Mouse (Mus musculus): ENCODE data around the gene BC030867.
A peak's percentile ranks its signal among the peaks of the same experiment; 100 is the strongest.

BC030867 gene

DNA sequence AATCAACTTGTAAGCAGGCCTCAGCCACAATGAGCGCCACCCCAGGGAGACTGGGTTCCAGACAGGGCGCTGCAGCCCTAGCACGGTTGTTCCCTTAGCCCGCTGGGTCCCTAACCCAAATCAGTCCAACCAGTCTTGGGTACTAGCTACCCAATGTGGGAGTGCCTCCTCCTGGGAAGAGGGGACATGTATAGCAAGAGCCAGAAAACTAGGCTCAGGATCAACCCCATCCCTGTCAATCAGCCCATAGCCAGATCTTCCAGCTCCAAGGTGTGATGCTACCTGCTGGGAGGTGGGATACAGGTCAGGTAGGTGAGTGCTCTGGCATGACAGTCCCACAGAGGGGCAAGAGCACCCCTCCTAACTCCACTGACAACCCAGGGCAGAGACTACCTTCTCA is 41.5 kb downstream of the BC030867 start:
- DNase-seq (ENCODE audit: low read depth, low spot score): no peak

DNA sequence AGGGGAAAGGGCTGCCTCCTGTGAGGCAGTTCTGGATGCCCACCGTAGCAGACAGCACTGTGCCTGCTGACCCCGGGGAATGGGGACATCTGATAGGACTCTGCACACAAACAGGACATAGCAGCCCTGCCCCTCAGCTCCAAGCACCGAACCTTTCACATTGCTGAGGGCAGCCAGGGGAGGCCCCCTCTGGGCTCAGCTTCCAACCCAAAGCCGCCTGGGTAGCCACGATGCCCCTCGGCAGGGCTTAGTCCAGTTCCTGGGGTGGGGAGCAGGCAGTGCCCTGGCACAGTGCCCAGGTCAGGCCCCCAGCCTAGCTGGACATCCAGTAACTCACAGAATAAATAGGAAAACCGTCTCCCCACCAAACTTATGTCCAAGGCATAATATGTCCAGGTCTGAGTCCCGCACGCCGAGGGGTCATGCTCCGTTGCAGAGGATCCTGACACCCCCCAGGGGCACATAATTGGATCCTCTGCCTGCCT is 42.4 kb downstream of the BC030867 start:
- no peak for DNase-seq (ENCODE audit: low read depth, low spot score)

DNA sequence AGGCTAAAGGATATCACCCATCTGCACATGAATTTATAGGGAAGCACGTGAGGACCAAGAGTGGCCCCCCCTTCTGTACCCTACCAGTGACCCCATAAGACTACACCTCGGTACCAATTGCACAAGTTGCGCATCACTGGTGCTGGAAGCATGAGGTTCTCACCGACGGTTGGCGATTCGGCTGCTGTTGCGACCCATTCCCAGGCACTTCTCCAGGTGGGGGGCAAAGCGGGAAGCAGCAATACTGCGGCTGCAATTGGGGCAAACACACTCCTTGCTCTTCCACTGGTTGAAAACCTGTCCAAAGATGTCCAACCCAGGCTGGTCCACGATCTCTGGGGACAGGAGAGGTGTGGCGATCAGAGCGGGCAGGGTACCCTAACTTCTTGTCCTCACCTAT is 45.3 kb downstream of the BC030867 start:
- no peak for DNase-seq (ENCODE audit: low read depth, low spot score)

DNA sequence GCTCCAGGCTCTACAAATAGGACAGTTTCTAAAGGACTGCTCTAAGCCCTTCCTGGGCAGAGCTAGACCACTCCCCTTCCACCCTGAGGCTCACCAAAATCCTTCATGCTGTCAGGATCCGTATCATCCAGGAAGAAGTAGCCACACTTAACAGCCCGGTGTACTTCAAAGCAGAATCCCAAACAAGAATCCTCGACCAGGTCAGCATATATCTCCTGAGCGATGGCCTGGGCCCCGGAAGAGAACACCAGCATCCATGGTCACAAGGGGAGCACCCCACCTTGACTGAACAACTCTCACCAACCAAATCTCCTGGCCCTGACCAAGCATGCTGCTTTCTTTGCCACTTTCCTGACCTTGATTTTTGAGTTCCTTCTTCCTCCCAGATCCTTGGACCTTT is 45.7 kb downstream of the BC030867 start:
- no peak for DNase-seq (ENCODE audit: low read depth, low spot score)

DNA sequence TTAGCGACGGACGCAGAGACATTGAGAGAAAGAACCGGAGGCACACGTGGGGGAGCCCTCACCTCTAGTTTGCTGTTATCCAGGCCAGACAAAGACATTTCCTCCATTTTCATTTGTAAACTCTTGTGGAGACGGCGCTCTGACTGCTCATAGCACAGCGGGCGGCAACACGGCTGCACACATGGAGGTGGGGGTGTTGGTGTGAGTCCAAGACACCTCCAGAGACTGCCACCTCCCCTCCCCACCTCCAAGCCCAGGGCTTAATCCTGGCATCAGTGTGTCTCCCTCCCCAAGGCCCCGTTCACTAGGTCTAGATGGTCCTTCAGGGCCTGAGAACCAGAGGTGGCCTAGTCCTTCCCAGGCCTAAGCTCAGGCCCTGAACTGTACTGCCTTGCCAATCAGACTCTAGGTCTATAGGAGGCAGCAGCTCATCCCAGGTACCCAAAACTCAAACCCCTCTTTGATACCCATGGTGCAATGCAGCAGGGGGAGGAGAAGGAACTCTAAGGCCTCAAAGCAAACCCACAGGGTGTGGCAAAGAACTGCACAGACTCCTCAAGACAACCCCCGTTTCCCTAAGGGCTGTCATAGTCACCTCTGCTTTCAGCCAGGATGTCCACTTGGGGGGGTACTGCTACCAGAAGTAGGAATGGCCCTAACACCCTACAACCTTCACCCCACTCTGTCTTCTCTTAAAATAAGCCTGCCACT is 46.4 kb downstream of the BC030867 start:
- DNase-seq (ENCODE audit: low read depth, low spot score): peak; percentile 79

DNA sequence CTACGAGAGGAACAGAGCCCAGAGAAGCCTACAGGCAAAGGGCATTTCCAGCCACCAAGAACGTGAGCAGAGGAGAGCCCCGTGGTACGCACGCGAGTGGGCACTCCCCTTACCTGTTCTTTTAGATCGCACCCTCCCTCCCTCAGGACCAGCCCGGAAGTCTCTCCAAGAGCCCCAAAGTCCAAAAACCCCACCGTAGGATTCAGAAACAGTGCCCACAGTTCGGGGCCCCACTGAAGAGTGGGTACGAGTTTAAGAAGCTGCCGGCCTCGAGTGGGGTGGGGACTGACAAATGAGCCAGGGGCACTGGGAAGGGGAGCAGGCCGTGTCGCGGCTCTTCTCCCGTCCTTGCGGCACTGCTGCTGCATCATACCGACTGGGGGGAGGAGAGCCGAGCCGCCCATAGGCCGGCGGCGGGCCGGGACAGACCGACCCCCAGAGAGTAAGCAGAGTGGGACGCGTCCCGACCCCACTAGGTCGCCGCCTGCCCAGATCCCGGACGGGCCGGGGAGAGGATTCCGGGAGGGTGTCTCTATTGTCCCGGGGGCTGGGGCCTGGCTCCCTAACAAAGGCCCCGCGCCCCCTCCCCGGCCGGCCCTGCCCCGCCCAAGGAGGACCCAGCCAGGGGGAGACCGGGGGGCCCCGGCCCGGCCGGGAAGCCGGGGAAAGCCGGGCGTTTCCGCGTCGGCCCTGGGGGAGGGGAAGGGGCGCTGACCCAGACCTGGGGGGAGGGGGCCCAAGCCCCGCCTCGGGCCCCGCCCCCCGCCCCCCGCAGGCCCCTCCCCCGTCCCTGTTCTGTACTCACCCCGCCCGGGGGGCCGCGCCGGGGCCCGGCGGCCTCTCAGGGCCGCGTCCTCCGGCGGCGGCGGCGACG is 47.2 kb downstream of the BC030867 start:
- peak; percentile 68 for DNase-seq (ENCODE audit: low read depth, low spot score)

DNA sequence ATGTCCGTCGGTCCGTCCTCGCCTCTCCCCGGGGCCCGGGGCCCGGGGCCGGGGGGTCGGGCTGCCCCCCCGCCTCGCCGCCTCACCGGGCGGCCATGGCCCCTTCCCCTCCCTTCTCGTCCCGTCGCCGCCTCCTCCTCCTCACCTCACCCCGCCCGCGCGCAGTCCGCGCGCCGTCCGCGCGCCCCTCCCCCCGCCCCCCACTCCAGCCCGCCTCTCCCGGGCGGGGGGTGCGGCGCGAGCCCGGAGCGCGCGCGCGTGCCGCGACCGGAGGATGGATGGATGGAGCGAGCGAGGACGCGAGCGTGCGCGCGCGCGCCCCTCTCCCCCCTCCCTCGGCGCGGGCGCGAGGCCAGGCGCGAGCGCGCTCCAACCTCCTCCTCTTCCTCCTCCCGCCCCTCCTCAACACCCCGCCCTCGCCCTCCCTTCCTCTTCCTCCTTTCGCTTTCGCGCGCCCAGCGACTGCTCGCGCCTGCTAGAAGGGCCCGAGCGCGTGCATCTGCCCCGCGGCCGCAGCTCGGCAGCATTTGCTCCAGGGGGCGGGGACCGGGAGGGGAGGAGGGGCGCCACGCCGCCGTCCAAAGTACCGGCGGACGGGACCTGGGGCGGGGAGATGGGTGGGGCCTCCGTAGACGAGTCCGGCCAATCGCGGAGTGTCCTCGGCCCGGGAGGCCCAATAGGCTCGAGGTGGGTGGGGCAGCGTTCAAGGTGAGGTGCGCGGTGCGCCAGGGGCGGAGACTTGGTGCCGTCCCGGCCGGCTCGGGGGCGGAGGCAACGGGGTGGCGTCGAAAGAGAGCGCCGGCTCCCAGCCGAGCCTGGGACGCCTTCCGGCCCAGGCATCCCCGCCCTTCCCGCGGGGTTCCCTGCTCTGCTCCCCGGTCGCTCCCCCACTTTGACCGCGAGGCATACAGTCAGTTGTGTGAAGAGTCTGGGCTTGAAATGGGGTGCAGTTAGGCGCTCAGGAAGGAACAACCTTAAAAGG is 48.1 kb downstream of the BC030867 start, which contains the start of gene Atxn7l3:
Atxn7l3 (minus strand) TSS at position 141 of the 982 bp plus-strand sequence.
- DNase-seq (ENCODE audit: low read depth, low spot score): peak; percentile 100

DNA sequence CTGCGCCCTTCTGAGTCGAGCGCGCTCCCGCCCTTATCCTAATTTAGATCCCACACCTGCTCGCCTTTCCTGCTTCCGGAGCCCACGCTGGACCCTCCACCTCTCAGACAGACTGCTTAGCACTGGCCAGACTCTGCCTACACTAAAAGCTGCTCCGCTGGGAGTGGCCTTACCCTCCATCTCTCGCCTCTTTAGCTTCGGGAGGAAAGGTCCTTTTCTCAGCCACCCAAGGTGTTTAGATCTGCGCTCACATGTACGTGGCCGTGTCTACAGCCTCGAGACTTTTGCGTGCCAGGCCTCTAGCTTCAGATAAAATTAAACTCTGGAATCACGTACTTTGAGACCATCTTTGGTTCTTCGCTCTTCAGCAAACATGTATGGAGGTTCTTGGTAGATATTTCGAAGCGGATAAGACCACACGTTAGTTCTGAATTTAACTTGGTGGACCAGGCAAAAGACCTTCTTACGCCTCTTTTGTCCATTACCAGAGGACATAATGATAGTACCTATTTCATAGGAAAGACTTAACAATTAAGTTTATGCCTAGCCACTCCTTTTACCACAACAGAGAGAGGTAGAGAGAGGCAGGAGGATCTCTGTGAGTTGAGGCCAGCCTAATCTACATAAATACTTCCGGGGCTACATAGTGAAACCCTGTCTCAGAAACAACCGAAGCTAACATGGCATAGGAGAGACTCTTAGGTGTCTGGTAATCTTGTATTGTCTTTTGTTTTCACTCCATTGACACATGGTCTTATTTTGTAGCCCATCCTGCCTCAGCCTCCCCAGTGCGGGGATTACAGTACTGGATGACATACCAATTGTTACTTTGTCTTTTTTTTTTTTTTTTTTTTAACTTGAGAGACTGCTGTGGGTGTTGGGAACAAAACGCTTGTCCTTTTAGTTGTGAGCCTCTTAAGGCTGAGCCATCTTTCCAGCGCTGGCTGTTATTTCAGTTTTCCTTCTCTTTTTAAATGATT is 49.2 kb downstream of the BC030867 start:
- peak; percentile 83 for DNase-seq (ENCODE audit: low read depth, low spot score)

DNA sequence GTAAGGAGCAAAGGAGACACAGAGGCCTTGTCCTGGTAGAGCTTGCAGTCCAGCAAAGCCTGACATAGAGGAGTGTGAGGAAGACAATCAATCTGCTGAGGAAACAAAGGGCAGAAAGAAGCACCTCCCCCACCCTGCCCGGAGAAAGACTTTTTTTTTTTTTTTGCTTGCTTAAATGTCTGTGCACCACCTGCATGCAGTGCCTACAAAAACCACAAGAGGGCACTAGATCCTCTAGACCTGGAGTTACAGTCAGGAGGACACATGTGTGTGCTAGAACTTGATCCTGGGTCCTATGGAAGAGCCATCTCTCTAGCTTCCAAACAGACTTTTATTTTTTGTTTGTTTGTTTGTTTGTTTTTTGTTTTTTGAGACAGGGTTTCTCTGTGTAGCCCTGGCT is 51.2 kb downstream of the BC030867 start:
- DNase-seq (ENCODE audit: low read depth, low spot score): peak; percentile 86

DNA sequence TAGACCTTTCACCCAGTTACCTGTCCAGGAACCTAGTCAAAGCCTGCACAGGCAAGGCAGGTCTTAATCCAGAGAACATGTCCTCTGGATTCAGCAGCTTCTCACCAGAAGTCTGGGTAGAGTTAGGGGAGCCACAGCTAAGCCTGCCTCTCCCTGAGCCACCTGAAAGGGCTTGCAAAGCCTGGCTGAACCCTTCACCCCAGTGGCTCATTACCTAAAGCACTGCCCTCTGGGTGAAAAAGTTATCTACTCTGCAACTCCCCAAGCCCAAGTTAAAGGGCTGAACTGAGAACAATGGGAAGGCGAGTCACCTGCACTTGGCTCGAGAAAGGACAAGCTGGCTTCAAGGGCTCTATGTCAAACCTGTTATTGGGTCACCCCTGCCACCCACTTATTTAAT is 55.5 kb downstream of the BC030867 start:
- no peak for DNase-seq (ENCODE audit: low read depth, low spot score)

DNA sequence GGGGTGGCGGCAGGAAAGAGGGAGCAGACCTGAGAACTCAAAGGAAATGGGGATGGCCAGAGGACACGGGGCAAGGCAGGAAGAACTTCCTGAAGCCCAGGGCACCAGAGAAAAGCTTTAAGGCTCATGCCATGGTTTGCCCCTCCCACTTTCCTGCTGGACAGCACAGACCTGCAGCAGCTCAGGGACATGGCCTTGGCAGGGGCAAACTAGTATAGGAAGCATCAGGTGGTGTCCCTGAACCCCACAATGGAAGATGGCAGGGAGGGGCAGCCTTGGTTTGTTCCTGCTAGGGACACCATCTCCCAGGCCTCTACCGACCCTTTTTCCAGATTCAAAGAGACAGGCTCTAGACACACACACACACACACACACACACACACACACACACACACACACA is 56.7 kb downstream of the BC030867 start:
- no peak for DNase-seq (ENCODE audit: low read depth, low spot score)

DNA sequence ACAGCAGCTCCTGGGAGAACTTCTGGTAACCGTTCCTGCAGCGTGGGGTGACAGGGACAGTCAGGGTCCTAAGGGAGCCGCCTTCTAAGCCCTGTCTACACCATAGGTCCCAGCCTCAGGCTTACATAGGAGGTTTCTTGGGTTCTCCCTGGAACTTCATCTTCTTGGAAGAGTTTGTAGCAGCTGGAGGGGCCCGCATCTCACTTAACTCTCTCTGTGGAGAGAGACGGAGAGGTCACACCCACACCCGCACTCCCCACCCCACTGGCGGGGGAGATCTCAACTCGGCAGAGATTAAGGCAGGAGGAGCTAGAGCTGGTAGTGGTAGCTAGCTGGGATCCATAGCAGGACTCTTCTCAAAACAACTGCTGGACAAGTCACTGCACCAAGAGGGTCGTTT is 59.4 kb downstream of the BC030867 start:
- DNase-seq (ENCODE audit: low read depth, low spot score): no peak

DNA sequence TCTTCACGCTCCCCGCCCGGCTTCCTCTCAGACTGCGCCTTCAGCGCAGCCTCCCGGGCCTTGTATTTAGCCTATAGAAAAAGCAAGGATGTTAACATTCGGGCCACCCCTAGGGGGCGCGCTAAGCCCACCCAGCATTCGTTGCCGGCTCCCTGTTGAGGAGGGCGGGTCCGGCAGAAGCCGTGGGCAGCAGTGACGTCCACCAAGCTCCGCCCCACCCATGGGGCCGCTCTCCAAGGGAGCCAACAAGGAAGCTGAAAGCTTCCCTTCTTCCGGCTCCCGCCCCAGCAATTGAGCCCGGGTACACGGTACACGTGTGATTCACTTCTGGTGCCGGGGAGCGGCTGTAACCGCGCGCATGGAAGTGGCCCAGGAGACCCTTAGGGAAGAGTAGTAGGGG is 60.3 kb downstream of the BC030867 start:
- peak; percentile 98 for DNase-seq (ENCODE audit: low read depth, low spot score)

DNA sequence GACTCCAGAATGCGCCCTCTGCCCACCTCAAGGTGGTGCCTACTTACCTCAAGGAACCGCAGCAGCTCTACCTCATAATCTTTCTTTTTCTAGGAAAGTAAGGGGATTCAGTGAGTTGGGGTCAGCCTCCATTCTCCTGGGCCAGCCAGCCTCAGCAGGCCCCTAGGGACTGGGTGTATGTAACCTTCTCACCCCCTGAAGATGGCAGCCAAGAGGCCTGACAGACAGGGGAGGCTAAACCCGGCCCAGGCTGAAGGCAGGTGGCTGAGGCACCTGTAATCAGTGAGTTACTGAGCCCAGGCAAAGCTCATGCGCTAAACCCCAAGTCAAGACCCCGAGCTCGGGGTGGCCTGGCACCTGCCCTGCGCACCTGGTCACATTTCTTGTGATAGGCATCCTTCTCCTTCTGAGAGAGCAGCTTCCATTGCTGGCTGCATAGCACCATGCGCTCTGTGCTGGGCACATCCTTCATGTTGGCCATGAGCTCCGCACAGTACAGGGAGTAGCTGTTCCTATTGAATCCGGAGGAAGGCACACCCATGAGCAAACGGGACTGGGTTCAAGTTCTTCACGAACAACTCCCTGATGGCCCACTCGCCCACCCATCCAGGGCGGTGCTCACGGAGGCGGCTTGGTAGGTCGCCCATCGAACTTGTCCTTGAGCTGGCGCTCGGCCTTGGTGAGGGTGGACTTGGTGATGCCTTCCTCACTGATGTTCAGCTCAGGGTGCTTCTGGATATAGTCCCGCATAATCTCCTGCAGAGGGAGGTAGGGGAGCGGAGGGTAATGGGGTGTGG is 61.3 kb downstream of the BC030867 start:
- peak; percentile 87 for DNase-seq (ENCODE audit: low read depth, low spot score)

DNA sequence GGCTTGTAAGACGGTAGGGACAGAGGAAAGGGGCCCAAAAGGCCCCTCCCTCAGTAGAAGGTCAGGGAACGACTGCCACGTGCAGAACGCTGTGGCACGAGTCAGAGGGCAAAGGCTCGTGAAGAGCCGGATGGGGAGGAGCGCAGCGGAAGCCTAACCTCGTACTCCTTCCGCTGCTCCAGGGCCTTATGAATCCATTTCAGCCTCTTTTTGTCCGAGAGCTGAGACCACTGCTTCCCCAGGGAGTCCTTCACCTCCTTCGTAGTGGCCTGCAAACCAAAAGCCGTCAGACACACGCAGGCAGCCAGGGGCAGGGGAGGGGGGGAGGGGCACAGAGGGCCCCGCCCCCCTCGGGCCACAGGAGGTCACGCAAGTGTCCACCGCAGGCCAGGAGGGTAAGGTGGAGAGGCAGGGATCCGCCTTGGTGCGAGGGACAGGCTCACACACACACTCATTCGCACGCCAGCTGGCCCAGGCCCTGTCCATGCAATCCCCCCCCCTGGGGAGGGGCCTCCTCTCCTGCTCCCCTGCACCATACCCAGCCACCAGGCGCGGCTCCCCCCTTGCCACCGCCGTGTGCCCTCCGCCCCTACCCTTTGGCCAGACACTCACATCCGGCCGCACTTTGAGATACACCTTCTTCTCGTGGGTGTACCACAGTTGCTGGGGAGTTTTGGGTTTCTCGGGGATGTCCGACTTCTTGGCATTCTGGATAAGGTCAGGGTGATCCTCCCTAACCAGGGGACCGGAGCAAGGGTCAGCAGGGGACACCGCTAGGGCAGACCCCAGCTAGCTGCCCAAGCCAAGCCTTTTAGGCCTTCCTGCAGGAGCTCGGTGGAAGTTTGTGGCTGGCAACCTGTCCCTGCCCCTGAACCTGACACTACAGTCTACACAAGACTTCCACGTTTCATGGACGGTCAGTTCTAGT is 62.4 kb downstream of the BC030867 start:
- DNase-seq (ENCODE audit: low read depth, low spot score): peak; percentile 84

DNA sequence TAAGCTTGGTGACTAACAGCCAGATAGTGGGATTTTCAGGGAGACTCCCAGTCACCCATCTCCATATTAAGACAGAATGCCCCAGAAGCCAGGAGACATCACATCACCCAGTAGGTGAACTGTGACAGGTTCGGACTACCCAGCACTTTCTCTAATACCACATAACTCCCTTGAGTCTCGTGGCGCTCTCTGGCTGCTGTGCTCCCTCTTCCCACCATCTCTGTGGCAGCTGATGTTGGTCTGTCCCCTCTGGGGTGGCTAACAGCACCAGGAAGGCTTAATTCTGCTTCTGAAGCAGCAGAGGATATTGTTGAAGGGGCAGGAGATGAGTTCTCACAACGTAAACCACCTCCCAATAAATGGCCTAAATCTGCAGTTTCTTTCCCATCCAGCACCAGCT is 63.3 kb downstream of the BC030867 start:
- DNase-seq (ENCODE audit: low read depth, low spot score): no peak

DNA sequence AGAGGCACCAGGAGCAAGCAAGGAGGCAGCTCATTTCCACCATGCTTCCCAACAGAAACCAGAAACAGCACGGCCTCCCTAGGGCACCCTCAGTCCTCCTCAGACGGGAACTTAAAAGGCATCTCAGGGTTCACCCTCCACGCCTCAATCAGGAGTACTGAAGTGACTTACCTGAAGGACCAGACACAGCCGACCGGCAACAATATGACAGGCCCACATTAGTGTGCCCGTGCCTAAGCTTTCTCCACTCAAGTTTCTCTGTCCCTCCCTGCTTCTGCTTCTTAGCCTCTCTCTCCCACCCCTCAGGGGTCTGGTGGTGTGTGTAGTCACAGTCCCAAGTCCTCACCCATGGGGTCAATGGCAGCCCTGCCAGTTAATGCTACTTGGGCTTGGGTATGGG is 63.9 kb downstream of the BC030867 start:
- DNase-seq (ENCODE audit: low read depth, low spot score): no peak

DNA sequence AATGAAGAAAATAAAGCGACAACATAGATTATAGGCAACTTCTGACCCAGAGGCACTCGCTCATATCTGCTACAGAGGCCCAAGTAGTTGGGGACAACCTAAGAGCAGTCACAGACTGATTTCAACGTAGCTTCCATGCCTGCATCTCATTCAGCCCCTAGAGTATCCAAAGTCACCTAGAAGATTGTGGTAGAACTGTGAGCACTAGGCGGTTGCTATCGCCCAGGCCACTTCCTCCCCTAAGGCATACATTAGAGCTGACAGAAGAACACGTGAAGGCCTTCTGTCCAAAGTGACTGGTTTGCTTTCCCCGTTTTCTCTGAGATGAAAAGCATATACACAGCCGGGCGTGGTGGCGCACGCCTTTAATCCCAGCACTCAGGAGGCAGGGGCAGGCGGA is 65.6 kb downstream of the BC030867 start:
- no peak for DNase-seq (ENCODE audit: low read depth, low spot score)
